Mouse (Mus musculus) thymus, postnatal 14 days (tissue): ENCODE data around the gene Fxyd7.

Source experiments
- DNase-seq: peaks from one replicate; pipeline ENCODE4 v3.0.0; 2021

Fxyd7 gene

GRCm38 (mm10) chr7:31051321-31052021 lies at the start of gene Fxyd7:
TSS of gene Fxyd7 (minus strand) at chr7:31051467.
- DNase-seq = peak; percentile 59

GRCm38 (mm10) chr7:31100786-31101185 lies 49.5 kb upstream of the Fxyd7 start:
- DNase-seq = no peak

GRCm38 (mm10) chr7:31099612-31099982 lies 48.3 kb upstream of the Fxyd7 start:
- peak; percentile 27 for DNase-seq

DNA sequence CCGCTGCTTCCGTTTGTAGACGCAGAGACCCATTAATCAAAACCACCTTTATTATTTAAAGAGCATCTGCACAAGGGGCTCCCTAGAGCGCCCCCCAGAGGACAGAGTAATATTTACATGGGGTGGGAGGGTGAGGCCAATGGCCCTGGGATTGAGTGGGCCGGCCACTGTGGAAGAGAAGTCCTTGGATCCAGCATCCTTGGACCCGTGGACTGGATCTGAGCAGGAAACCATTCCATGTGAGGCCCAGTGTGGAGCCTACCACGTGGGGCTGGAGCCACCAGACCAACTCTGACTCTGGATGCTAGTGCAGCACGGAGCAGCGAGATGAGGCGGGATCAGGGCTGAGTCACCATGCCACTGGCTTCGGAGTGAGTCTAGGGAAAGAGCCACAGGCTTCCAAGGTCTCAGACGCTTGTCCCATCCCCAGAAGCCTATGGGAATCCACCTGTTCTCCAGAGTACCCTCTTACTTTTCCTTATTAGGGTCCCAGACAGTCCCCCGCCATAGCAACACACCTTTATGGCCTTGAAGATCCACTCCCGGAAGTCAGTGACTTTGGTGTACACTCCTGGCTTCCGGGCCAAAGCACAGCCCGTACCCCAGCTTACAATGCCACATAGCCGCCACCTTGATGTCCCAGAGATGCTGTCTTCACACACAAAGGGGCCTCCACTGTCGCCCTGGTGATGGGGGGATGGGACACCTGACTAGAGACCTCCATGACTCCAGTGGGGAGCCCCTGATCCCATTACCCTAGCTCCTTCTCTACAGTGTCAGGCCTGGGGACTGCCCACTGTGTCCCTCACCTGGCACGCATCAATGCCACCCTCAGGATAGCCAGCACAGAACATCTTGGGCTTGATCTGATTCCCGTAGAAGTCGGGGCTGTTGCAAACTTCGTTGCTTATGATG lies 47.7 kb upstream of the Fxyd7 start:
- peak; percentile 29 for DNase-seq

DNA sequence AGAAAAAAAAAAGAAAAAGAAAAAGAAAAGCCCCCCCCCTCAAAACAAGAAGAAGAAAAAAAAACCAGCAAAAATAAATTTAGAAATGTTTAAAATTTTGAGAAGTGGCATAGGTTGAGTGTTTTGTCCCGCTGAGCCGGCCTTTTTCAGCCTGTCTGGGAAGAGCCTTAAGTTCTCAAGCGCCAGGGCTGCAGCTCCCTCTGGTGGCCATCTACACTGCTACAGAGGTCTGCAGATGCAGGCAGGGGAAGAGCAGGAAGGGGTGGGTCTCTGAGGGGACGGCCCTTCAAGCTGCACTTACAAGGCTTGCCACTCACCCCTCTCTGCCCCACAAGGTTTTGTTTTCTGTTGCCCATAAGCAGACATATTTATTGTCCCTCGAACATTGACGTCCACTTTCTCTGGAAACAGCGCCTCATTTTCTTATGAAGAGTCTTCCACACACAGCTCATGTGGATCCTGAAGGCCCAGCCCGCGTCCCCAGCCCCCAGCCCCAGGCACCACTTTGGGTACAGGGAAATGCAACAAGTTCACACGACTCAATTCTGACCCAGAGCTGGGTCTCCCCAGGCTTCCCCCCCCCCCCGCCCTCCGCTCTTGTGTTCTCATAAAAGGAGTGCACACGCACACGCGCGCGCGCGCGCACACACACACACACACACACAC lies 46.4 kb upstream of the Fxyd7 start:
- peak; percentile 93 for DNase-seq

GRCm38 (mm10) chr7:31096892-31097564 lies 45.8 kb upstream of the Fxyd7 start:
- no peak for DNase-seq

DNA sequence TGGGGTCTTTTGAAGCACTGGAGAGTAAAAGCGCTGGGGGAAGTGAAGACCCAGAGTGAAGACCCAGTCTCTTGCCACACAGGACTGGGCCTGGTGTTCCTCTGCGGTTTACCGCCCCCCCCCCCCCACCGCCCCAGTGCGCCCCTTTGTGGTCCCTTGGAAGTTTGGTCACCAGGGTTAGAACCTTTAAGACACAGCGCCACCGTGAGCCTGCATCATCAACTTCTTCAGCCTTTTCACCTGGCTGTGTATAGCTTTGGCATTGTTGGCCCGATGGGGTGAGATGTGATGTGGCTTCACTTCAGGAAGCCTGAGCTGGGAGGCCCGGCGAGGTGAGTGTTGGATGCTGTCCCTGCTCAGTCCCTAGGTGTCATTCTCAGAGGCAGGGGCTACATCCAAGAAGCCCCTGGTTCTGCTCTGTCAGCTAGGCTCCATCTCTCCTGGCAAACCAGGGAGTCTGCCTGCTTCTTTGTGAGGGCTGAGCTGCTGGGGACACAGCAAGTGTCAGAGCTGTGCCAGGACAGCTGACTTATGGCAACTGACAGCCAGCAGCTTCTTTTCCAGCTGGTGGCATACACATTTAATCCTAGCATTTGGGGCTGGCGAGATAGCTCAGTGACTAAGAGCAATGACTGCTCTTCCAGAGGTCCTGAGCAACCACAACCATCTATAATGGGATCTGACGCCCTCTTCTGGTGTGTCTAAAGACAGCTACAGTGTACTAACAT lies 43.7 kb upstream of the Fxyd7 start:
- peak; percentile 67 for DNase-seq

DNA sequence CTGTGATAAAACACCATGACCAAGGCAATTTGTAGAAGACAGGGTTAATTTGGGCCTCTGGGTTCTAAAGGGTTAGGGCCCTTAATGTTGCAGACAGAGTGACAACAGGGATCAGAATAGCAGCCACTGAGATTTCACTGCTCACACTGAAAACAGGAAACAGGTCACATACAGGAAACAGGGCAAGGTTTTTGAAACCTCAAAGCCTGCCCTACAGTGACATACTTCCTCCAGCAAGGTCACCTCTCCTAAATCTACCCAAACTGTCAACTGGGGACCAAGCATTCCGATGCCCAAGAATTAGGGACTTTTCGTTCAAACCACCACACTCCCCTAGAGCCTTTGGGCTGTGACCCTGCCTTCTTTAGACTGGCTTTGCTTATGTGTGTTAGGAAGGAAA lies 38.5 kb upstream of the Fxyd7 start:
- DNase-seq = peak; percentile 30

DNA sequence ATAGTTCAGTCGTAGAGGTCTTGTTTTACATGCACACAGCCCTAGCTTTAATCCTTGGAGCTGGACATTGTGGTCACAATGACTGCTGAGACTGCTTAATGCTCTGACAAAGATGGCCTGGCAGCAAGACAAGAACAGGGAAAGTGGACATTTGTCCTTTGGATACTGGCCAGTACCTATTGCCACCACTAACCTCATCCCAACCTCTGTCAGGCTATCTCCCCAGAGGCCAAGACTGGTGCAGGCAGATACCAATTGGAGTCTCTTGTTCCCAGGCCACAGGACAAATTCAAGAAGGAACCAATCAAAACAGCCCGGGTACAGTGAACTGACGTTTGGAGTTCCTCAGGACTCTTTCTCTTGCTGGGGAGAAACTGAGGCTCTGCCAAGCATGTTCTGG lies 36.9 kb upstream of the Fxyd7 start:
- DNase-seq = no peak

GRCm38 (mm10) chr7:31087262-31087661 lies 36.0 kb upstream of the Fxyd7 start:
- no peak for DNase-seq

DNA sequence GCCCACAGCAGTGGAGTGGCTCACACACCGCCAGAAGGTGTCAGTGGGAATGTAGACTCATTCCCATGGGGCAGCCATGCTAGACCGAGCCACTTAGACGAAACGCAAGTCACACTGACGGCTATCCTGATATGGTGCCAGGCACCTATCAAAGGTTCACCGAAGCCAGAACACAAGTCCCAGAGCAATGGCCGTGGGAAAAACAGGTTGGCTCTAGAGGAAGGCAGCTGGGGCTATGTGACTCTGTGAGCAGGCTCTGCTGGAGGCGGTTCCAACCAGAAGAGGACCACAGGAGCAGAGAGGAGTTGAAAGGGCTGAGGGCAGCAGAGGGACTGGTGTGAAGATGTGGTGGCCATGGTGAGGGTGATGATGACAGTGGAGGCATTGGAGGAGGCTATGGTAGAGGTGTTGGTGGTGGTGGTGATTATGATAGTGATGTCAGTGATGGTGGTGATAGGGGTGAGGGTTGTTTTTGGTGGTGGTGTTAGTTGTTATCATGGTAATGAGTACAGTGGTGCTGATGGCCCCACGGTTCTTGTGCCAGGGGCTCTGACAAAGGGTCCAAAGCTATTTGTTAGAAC lies 35.0 kb upstream of the Fxyd7 start:
- DNase-seq = no peak

- DNase-seq = no peak
Observed at GRCm38 (mm10) chr7:31085171-31085570, 33.9 kb upstream of the Fxyd7 start.

DNA sequence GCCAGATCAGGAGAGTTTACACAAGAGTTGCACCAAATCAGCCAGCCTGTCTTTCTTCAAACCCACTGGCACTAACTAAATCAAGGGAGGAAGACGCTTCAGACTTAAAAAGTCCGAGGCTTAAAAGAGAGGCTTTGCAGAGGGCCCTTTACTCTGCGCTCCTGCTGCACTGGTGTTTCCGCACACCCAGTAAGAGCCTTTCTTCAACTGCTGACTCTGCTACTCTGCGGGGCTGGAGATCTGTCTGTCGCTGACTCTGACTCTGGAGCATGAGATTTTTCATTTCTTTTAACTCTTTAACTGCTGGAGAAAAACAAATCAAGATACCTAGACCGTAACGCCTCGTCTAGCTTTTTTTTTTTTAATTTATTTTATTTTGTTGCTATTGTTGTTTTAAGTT lies 32.9 kb upstream of the Fxyd7 start:
- peak; percentile 21 for DNase-seq

- no peak for DNase-seq
Observed at GRCm38 (mm10) chr7:31082831-31083588, 31.7 kb upstream of the Fxyd7 start.

DNA sequence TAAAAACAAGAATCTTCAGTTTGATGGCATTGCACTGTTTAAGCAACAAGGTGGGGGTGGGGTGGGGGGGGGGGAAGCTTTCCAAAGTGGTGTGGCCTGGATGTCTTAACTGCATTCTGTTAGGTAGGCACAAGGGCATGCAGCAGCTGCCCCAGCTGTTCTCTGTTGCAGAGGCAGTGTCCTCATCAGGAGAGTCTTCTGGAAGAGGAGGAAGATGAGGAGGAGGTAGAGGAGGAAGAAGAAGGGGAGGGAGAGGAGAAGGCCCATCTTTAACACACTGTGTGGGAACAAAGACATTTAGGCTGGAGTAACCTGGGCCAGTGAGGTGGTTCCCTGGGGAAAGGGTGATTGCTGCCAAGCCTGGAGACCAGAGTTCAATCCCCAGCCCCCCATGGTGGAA lies 30.8 kb upstream of the Fxyd7 start:
- no peak for DNase-seq

GRCm38 (mm10) chr7:31081106-31081505 lies 29.8 kb upstream of the Fxyd7 start:
- no peak for DNase-seq

DNA sequence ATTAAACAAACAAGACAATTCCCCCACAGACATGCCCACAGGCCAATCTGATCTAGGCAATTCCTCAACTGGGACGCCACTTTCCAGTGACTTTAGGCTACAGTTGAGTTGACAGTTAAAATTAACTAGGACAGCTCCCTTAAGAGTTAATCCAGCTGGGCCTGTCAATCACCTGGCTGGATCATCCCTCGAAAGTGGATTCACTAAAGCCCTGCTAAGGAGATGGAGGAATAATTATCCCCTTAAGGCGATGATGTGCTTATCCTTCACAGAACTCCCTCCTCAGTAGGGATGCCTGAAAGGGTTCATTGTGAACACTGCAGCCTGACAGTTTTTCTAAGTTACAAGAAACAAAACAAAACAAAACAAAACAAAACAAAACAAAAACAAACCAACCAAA lies 29.3 kb upstream of the Fxyd7 start:
- DNase-seq = no peak

GRCm38 (mm10) chr7:31079670-31080069 lies 28.4 kb upstream of the Fxyd7 start:
- DNase-seq = no peak

- DNase-seq = peak; percentile 48
Observed at GRCm38 (mm10) chr7:31077885-31078445, 26.7 kb upstream of the Fxyd7 start.

GRCm38 (mm10) chr7:31077470-31077869 lies 26.2 kb upstream of the Fxyd7 start:
- DNase-seq = no peak

GRCm38 (mm10) chr7:31076492-31076891 lies 25.2 kb upstream of the Fxyd7 start, which contains the start of gene Fxyd3:
TSS of gene Fxyd3 (minus strand) at chr7:31076704.
- DNase-seq = no peak
